Mouse (Mus musculus): ENCODE measurements around the gene Catsperb. TPM values are rescaled to one million over a fixed set of nuclear protein-coding genes. Genes with fewer than 3 reads are reported as not detected.
"Not testable (repeated sequence)": the region's sequence is repeated elsewhere in the genome, so short reads cannot be mapped to it uniquely, and the experiment has no call there.

Gene Catsperb
- total RNA-seq (2014; rRNA removed; ENCODE audit: low replicate concordance) (not detected in 2 replicates), polyA plus RNA-seq (2015; fragmentation: Nextera tagmentation; extraction: Ambion mirVana) (not detected in 2 replicates)

DNA sequence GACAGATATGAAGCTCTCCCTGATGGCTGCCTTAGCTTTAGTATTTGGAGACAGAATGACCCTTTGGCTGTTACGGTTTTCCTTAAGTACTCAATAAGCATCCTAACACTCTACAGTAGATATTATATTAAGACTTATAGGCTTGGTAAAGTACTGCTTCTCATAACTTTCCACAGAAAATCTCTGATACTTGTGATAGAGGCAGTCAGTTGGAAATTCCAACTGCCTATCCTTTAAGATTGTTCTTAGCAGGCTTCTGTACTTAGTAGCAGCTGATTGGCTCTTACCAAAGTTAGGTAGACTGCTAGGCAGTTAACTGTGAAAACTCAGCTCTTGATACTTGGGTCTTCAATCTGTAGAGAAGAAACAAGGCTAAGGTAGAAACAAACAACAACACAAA is at the start of gene Catsperb:
Gene Catsperb, plus strand, starts transcription at position 301 of the 400 bp plus-strand sequence.
- not testable (repeated sequence) for H3K36me3 ChIP-seq (replicated peaks; ENCODE audit: control insufficient read depth, insufficient read depth, low read length); H3K4me2 ChIP-seq (ENCODE audit: low read depth, low read length); DNase-seq (ENCODE audit: low spot score); H3K9ac ChIP-seq (replicated peaks; ENCODE audit: low read depth, low read length); H3K4me3 ChIP-seq (ENCODE audit: low read depth, low read length); H3K9me3 ChIP-seq (replicated peaks; ENCODE audit: control insufficient read depth, low read length); ATAC-seq (ENCODE audit: insufficient read depth, low read depth); H3K27ac ChIP-seq (ENCODE audit: low read depth); H3K4me1 ChIP-seq (ENCODE audit: control insufficient read depth, insufficient read depth); H3K27me3 ChIP-seq (ENCODE audit: control insufficient read depth, insufficient read depth, low read length)
- WGBS, result 77% methylated on average over 1 of the region's 1 CpGs

DNA sequence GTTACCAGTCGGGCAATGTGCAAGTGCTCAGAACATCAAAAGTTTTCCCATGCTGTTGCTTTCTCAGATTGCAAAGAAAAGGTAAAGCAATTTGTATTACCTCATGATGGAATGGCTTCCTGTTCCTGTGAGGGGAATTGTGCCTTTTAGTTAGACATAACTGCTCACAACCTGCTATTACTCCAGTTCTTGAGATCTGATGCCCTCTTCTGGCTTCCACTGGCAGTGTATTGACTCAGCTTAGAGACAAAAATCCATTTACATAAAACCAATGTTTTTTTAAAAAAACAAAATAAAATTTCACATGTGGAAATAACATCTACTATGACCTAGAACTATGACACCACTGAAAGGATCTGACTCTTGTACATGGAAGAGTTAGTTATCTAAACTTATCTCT is 43.0 kb upstream of the Catsperb start:
- not testable (repeated sequence) for H3K9ac ChIP-seq (replicated peaks; ENCODE audit: low read depth, low read length); DNase-seq (ENCODE audit: low spot score); H3K4me3 ChIP-seq (ENCODE audit: low read depth, low read length); H3K4me1 ChIP-seq (ENCODE audit: control insufficient read depth, insufficient read depth); H3K27me3 ChIP-seq (ENCODE audit: control insufficient read depth, insufficient read depth, low read length); H3K9me3 ChIP-seq (replicated peaks; ENCODE audit: control insufficient read depth, low read length); H3K36me3 ChIP-seq (replicated peaks; ENCODE audit: control insufficient read depth, insufficient read depth, low read length); ATAC-seq (ENCODE audit: insufficient read depth, low read depth); H3K4me2 ChIP-seq (ENCODE audit: low read depth, low read length); H3K27ac ChIP-seq (ENCODE audit: low read depth)
- WGBS, result 67% methylated on average over 1 of the region's 1 CpGs

DNA sequence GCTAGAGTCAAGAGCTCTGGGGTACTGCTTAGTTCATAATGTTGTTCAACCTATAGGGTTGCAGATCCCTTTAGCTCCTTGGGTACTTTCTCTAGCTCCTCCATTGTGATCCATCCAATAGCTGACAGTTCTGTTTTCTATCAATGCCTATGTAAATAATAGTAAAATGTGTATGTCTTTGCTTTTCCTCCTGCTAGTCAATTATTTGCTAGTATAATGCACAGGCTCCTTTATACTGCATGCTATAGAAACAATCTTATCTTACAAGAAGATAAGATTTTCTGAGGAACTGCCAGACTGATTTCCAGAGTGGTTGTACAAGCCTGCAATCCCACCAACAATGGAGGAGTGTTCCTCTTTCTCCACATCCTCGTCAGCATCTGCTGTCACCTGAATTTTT is 23.0 kb upstream of the Catsperb start:
- not testable (repeated sequence) for H3K36me3 ChIP-seq (replicated peaks; ENCODE audit: control insufficient read depth, insufficient read depth, low read length); H3K27me3 ChIP-seq (ENCODE audit: control insufficient read depth, insufficient read depth, low read length); DNase-seq (ENCODE audit: low spot score); H3K27ac ChIP-seq (ENCODE audit: low read depth); H3K4me2 ChIP-seq (ENCODE audit: low read depth, low read length); H3K4me3 ChIP-seq (ENCODE audit: low read depth, low read length); ATAC-seq (ENCODE audit: insufficient read depth, low read depth); H3K4me1 ChIP-seq (ENCODE audit: control insufficient read depth, insufficient read depth); H3K9me3 ChIP-seq (replicated peaks; ENCODE audit: control insufficient read depth, low read length); H3K9ac ChIP-seq (replicated peaks; ENCODE audit: low read depth, low read length)
- no CpG with 5 or more reads among the region's 1 CpGs for WGBS

DNA sequence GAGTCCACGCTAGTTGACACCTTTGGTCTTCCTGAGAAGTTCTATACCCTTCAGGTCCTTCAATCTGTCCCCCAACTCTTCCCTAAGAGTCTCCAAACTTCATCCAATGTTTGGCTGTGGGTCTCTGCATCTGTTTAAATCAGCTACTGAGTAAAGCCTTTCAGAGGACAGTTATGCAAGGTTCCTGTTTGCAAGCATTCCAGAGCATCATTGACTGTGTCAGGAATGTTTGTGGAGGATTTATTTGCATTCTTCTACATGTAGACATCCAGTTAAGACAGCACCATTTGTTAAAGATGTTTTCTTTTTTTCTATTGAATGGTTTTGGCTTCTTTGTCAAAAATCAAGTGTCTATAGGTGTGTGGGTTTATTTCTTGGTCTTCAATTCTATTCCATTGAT is 21.7 kb downstream of the Catsperb start:
- no peak overlapping the region for H3K9ac ChIP-seq (replicated peaks; ENCODE audit: low read depth, low read length)
- H3K4me1 ChIP-seq (ENCODE audit: control insufficient read depth, insufficient read depth), result no peaks in the 10 kb centered on the region
- H3K4me3 ChIP-seq (ENCODE audit: low read depth, low read length), result no peak overlapping the region
- no peak overlapping the region for H3K27ac ChIP-seq (ENCODE audit: low read depth)
- no peaks in the 10 kb centered on the region for H3K9me3 ChIP-seq (replicated peaks; ENCODE audit: control insufficient read depth, low read length)
- 43% methylated on average over 1 of the region's 1 CpGs for WGBS
- ATAC-seq (ENCODE audit: insufficient read depth, low read depth) (no peak), DNase-seq (ENCODE audit: low spot score) (no peak)
- no peaks in the 10 kb centered on the region for H3K27me3 ChIP-seq (ENCODE audit: control insufficient read depth, insufficient read depth, low read length)
- H3K36me3 ChIP-seq (replicated peaks; ENCODE audit: control insufficient read depth, insufficient read depth, low read length), result no peaks in the 10 kb centered on the region
- H3K4me2 ChIP-seq (ENCODE audit: low read depth, low read length), result no peak overlapping the region
- TF ChIP-seq CTCF (IDR thresholded peaks at IDR 0.05; ENCODE audit: low read depth) (no peak), EP300 (IDR thresholded peaks at IDR 0.05; ENCODE audit: low read depth) (no peak)

DNA sequence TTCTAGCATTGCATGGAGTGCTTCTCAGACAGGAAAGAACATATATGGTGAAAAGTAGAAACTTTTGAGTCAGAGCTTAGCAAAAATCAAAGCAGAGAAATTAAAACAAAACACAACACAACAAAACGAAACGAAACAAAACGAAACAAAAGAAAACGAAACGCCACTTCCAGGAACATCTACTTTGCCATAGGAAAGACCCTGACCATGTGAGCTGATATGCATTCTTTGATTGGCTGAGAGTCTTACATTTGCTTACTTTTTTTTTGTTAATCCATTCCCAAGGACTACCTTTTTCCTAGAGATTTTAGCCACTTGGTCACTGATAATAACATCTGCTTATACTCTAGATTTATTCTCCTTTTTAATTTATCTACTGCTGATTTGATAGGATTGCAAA is 57.6 kb downstream of the Catsperb start:
- DNase-seq (ENCODE audit: low spot score), result no peak
- no peak overlapping the region for H3K4me3 ChIP-seq (ENCODE audit: low read depth, low read length)
- no peak for TF ChIP-seq CTCF (IDR thresholded peaks at IDR 0.05; ENCODE audit: low read depth)
- no peak for TF ChIP-seq EP300 (IDR thresholded peaks at IDR 0.05; ENCODE audit: low read depth)
- H3K9ac ChIP-seq (replicated peaks; ENCODE audit: low read depth, low read length), result no peak overlapping the region
- no peaks in the 10 kb centered on the region for H3K4me1 ChIP-seq (ENCODE audit: control insufficient read depth, insufficient read depth)
- H3K4me2 ChIP-seq (ENCODE audit: low read depth, low read length), result no peak overlapping the region
- H3K27me3 ChIP-seq (ENCODE audit: control insufficient read depth, insufficient read depth, low read length), result no peaks in the 10 kb centered on the region
- WGBS, result 86% methylated on average over 5 of the region's 5 CpGs
- H3K9me3 ChIP-seq (replicated peaks; ENCODE audit: control insufficient read depth, low read length), result no peaks in the 10 kb centered on the region
- ATAC-seq (ENCODE audit: insufficient read depth, low read depth), result no peak
- no peak overlapping the region for H3K27ac ChIP-seq (ENCODE audit: low read depth)
- H3K36me3 ChIP-seq (replicated peaks; ENCODE audit: control insufficient read depth, insufficient read depth, low read length), result no peaks in the 10 kb centered on the region

DNA sequence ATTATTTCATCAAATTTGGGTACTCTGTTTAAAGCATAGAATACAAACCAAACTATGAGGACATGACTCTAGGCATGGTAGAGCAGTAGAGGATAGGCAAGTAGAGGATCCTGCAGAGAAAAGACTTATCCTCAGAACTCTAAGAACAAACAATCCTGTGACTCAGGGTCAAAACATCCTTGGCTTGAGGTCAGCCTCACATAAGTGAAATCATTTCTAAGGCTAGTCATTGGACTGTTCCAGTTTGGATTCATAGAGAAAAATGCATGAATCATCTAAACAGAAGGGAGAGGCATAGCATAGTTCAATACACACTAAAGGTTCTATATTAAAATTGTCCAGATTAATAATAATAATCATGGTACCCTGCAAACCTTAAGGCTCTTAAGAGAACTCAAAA is 79.1 kb downstream of the Catsperb start:
- Histone ChIP-seq H3K4me3 (ENCODE audit: low read depth, low read length) (no peak overlapping the region), H3K27me3 (ENCODE audit: control insufficient read depth, insufficient read depth, low read length) (no peaks in the 10 kb centered on the region), H3K27ac (ENCODE audit: low read depth) (no peak overlapping the region), H3K4me1 (ENCODE audit: control insufficient read depth, insufficient read depth) (no peaks in the 10 kb centered on the region), H3K9ac (replicated peaks; ENCODE audit: low read depth, low read length) (no peak overlapping the region), H3K4me2 (ENCODE audit: low read depth, low read length) (no peak overlapping the region), H3K36me3 (replicated peaks; ENCODE audit: control insufficient read depth, insufficient read depth, low read length) (no peaks in the 10 kb centered on the region), H3K9me3 (replicated peaks; ENCODE audit: control insufficient read depth, low read length) (peaks cover 10% of the 10 kb centered on the region; the same call in 1 of the 2 replicates)
- DNase-seq (ENCODE audit: low spot score) (no peak), ATAC-seq (ENCODE audit: insufficient read depth, low read depth) (no peak)
- TF ChIP-seq CTCF (IDR thresholded peaks at IDR 0.05; ENCODE audit: low read depth) (no peak), EP300 (IDR thresholded peaks at IDR 0.05; ENCODE audit: low read depth) (no peak)

DNA sequence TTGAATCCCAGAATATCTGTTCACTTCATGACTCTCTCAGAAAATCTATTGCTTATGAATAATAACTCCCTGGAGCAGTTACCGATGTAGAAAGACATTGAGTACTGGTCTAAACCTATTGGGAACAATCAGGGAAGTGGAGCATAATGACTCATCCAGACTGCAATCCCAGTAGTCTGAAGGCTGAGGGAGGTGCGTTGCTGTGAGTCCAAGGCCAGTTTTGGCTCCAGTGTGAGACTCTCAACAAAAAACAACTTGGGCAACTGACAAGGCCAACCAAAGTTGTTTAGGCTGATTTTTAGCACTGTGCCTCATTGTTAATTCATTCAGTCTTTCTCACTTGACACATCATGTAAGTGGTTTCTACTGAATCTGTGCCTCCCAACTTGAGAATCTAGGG is 106.9 kb downstream of the Catsperb start:
- not testable (repeated sequence) for DNase-seq (ENCODE audit: low spot score); H3K36me3 ChIP-seq (replicated peaks; ENCODE audit: control insufficient read depth, insufficient read depth, low read length); H3K4me1 ChIP-seq (ENCODE audit: control insufficient read depth, insufficient read depth); H3K9ac ChIP-seq (replicated peaks; ENCODE audit: low read depth, low read length); H3K27ac ChIP-seq (ENCODE audit: low read depth); H3K27me3 ChIP-seq (ENCODE audit: control insufficient read depth, insufficient read depth, low read length); ATAC-seq (ENCODE audit: insufficient read depth, low read depth); H3K4me2 ChIP-seq (ENCODE audit: low read depth, low read length); H3K4me3 ChIP-seq (ENCODE audit: low read depth, low read length); H3K9me3 ChIP-seq (replicated peaks; ENCODE audit: control insufficient read depth, low read length)
- 73% methylated on average over 2 of the region's 2 CpGs for WGBS

DNA sequence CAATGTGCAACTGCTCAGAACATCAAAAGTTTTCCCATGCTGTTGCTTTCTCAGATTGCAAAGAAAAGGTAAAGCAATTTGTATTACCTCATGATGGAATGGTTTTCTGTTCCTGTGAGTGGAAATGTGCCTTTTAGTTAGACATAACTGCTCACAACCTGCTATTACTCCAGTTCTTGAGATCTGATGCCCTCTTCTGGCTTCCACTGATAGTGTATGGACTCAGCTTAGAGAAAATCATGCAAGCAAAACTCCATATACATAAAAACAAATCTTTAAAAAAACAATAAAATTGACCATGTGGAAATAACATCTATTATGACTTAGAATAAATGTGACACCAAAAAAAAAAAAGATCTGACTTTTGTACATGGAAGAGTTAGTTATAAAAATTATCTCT is 202.2 kb downstream of the Catsperb start:
- H3K4me3 ChIP-seq (ENCODE audit: low read depth, low read length); H3K9me3 ChIP-seq (replicated peaks; ENCODE audit: control insufficient read depth, low read length): not testable (repeated sequence)

More for the DNA sequence above, 202.2 kb downstream of the Catsperb start:
- not testable (repeated sequence) for H3K9ac ChIP-seq (replicated peaks; ENCODE audit: low read depth, low read length); H3K27me3 ChIP-seq (ENCODE audit: control insufficient read depth, insufficient read depth, low read length); H3K4me1 ChIP-seq (ENCODE audit: control insufficient read depth, insufficient read depth); H3K4me2 ChIP-seq (ENCODE audit: low read depth, low read length); DNase-seq (ENCODE audit: low spot score); H3K27ac ChIP-seq (ENCODE audit: low read depth); H3K36me3 ChIP-seq (replicated peaks; ENCODE audit: control insufficient read depth, insufficient read depth, low read length); ATAC-seq (ENCODE audit: insufficient read depth, low read depth)
